Mouse (Mus musculus) heart, postnatal 25 days (tissue): Measurements from ENCODE around the gene Il21. TPM values are rescaled to one million over a fixed set of nuclear protein-coding genes. Genes with fewer than 3 reads are reported as not detected.

Source experiments
- DNase-seq: peaks from one replicate; pipeline ENCODE4 v3.0.0; 2022; ENCODE audit warnings: low spot score
- intact Hi-C: fragments of 180-260 bp; cut with DNase I; formaldehyde crosslinking; loops from one replicate; pipeline ENCODE4 v1.15.1; 2025
- total RNA-seq, 2 experiments: library from RNA; stranded (reverse); gene quantifications; 2 replicates each; pipeline ENCODE4 v1.2.3; 2021

Gene Il21
- total RNA-seq: not detected

- DNase-seq: no peak
- intact Hi-C loops: no loop called here
These were observed at the start of gene Il21 for GRCm38 (mm10) chr3:37232586-37233222. Il21 (minus strand) TSS chr3:37232636.

DNA sequence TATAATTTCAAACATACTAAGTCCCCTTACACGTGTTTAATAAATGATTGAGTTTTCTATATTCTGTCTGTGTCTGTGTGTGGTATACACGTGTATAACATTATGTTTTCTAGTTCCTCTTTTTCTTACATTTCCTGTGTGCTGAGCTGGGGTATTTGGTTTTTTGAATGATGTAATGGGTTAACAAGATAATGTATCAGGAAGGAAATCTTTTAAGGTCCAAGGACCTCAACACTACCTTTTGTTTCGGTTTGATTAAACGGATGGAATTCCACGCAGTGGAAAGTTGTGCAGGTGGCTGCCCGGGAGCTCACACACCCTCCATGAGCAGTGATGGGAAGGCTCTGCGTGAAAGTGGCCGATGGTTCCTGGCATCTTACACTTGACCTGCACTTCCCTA lies 48.4 kb upstream of the Il21 start:
- no peak for DNase-seq
- intact Hi-C loops: no loop called here

DNA sequence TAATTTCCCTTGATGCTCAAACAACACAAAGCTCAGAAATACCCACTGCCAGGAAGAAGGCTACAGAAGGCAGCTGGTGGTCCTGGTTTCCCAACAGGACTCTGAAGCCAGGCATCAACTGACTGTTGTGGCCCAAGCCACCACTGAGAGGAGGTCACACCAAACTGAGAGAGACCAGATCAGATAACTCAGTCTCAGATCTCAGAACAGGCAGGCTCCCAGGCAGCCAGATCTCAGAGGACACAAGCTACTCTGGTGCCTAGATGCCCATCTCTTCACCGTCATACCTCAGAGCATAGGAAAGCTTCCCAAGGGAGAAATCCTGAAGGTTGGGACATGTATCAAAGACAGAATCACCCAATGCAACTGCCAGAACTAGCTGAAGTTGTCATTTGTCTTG lies 47.8 kb upstream of the Il21 start:
- no peak for DNase-seq
- intact Hi-C loops: no loop called here

DNA sequence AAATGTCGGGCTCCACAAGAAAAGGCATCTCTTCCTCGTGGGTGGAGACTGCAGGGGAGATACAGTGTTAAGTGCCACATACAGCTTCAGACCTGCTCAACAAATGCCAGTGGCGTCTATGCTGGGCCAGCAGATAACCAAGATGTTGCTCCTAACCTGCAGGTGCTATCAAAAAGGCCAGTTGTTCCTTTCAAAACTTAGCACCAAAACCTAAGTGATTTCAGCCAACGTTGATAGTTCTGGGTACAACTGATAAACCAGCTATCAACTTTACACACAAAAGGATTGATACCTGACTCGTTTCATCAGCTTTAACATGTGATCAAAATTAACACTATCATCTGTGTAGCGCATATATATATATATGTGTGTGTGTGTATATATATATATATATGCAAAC lies 42.2 kb upstream of the Il21 start:
- intact Hi-C loops: no loop called here
- no peak for DNase-seq

GRCm38 (mm10) chr3:37273092-37273491 lies 40.7 kb upstream of the Il21 start:
- DNase-seq: no peak
- intact Hi-C loops: no loop called here

DNA sequence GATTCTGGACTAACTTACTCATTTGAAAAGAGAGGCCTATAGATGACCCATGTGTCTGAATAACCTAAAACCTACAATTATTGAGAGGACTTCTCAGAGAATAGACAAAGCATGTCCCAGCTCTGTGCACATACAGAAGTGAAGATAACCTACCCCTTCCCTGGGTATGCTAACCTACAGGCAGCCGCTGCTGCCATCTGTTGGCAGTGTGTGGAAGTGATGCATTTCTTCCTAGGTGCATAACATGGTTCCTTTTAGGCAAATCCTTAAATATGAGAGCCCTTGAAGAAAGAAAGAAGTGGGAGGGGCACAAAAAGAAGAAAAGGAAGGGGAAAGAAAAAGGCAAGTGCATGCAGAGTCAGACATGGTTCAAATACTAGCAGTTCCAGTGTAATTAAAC lies 38.8 kb upstream of the Il21 start:
- intact Hi-C loops: no loop called here
- DNase-seq: no peak

- DNase-seq: no peak
- intact Hi-C loops: no loop called here
These were observed 37.5 kb upstream of the Il21 start for GRCm38 (mm10) chr3:37269926-37270325.

GRCm38 (mm10) chr3:37268338-37268737 lies 35.9 kb upstream of the Il21 start:
- intact Hi-C loops: no loop called here
- no peak for DNase-seq

- no peak for DNase-seq
- intact Hi-C loops: no loop called here
These were observed 27.0 kb upstream of the Il21 start for GRCm38 (mm10) chr3:37259331-37259999.

DNA sequence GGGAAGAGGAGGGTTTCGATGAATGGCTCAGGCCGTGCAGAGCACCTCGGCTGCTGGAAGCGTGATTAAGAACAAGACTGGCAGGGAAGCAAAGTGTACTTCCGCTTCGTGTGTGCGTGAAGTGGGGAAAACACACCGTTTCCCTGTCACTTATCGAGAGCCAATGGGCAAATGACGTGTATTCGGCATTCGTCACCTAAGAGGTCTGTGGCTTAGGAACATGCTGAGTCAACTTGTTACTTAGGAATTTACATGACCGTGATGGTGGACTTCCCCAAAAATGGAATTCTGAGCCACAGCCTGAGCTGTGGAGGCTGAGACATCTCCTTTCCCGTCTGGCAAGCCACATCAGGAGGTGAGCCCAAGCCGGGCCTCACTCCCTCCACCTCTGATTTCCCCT lies 25.3 kb upstream of the Il21 start:
- intact Hi-C loops: no loop called here
- no peak for DNase-seq

DNA sequence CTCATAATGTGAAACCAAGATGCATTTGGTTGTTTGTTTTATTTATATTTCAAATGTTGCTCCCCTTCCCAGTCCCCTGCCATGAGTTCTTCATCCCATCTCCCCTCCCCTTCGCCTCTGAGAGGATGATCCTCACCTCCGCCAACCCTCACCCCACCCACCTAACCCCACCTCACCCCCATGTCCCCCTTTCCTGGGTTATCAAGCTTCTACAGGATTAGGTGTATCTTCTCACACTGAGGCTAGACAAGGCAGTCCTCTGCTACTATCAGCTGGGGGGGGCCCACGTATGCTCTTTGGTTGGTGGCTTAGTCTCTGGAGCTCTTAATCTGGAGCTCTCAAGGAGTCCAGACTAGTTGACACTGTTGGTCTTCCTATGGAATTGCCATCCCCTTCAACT lies 18.5 kb upstream of the Il21 start:
- DNase-seq: no peak
- intact Hi-C loops: no loop called here

DNA sequence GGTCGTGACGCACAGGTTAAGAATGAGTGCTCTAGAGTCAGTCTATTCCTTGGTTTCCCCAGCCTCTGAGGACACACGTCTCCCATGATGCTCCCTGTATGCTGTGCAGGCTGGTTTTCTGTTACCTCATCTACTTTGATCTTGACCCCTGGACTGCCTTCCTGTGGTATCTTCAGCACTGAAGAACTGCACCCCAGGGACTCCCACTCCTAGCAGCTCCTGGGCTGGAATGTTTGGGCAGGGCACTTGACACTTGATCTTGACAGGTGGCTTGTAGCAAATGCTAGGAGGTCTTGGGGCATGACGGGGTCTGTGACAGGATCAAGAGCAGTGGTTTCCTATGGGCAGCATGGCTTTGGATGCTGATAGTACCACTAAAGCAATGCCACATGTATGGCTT lies 2.6 kb upstream of the Il21 start:
- DNase-seq: no peak
- intact Hi-C loops: no loop called here

- intact Hi-C loops: no loop called here
- no peak for DNase-seq
These were observed 1.3 kb downstream of the Il21 start for GRCm38 (mm10) chr3:37231153-37231552.

GRCm38 (mm10) chr3:37229082-37229829 lies 3.2 kb downstream of the Il21 start:
- intact Hi-C loops: no loop called here
- no peak for DNase-seq

DNA sequence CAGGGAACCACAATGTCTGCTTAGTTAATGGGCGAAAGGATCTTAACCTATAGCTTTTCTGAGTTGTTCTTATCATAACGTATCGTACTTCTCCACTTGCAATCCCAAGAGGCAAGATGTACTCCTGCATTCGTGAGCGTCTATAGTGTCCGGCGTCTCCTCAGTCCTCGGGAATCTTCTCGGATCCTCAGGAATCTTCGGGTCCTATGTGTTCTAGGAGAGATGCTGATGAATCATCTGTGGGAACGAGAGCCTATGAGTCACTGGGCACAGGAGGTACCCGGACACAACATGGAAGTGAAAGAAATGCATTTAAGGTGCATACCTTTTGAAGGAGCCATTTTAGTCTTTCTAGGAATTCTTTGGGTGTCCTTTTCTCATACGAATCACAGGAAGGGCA lies 7.3 kb downstream of the Il21 start:
- DNase-seq: no peak
- intact Hi-C loops: no loop called here

DNA sequence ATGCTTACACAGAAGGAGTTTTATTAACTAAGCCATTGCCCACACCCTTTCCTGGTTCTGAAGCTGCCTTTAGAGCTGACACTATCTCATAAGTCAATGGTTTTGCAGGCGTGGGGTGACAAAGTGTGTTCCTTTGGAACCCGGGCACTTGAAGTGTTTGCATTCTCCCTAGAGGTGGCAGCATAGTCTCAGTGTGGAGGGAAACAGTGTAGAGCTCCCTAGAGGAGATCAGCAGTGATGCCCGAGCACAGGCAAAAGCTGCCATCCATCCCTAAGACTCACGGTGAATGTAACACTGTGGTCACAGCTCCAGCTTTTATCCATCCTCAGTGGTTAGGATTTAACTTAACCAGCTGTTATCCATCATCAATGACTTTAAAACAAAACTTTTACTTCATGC lies 13.4 kb downstream of the Il21 start:
- intact Hi-C loops: loop anchor here (2.0 kb wide), 1 partner anchor 196 kb away; no protein-coding TSS in a partner anchor
- DNase-seq: no peak

DNA sequence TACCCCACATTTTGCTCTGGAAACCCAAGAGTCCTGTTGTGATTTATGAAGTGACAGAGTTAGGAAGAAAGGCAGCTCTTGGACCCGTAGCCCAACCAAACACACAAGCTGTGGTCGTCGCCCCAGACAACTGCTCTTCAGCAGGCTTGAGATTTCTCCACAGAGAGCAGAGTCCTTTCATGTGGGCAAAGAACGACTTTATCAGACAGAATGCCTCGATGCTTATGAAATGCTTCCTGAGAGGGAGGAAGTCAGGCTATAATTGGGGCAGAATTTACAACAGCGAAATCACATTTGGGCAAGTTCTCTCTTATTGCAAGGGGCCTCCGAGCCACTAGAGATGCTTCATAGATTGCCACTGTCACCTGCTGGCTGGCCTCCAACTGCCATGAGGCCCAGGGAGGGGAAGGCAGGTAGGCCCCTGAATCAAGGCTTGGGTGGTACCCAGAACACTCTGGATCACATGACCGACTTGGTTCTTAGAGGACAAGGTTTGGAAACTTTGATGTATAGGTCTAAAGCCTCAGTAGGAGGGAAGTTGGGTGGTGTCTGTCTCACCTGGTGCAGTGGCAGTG lies 27.1 kb downstream of the Il21 start:
- no peak for DNase-seq
- intact Hi-C loops: loop anchor here (10.0 kb wide), 1 partner anchor 571 kb away; no protein-coding TSS in a partner anchor

GRCm38 (mm10) chr3:37204556-37204955 lies 27.9 kb downstream of the Il21 start:
- intact Hi-C loops: loop anchor here (5.0 to 10.0 kb wide), 2 partner anchors 362 to 570 kb away; no protein-coding TSS in a partner anchor
- DNase-seq: peak; percentile 12

- peak; percentile 45 for DNase-seq
- intact Hi-C loops: loop anchor here (1.0 to 10.0 kb wide), 3 partner anchors 131 to 569 kb away; no protein-coding TSS in a partner anchor
These were observed 28.4 kb downstream of the Il21 start for GRCm38 (mm10) chr3:37203984-37204428.

GRCm38 (mm10) chr3:37202856-37203255 lies 29.6 kb downstream of the Il21 start:
- intact Hi-C loops: loop anchor here (1.0 to 10.0 kb wide), 3 partner anchors 130 to 568 kb away; no protein-coding TSS in a partner anchor
- DNase-seq: no peak
